Mouse (Mus musculus): ENCODE results near the gene Dusp6.

DNA sequence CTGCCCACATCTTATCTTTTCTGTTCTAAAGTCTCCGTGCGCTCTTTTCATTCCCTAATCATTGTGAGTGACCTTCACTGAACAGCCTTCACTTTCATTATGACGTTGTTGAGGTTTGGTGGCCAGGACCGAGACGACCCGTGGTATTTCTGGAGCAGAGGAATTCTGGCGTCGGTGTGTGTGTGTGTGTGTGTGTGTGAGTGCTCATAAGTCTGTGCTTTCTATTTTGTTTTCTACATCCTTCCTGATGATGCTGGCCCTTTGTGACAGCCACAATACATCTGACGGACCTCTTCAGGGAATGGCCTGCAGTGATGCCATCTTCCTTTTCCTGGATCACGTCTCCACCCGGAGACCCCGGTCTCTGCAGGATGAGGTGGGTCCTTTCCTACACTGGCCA, 11.6 kb downstream of the Dusp6 start:
- TF ChIP-seq CTCF (IDR thresholded peaks at IDR 0.05; ENCODE audit: extremely low read depth, insufficient read depth, insufficient read length, insufficient replicate concordance) (no peak), POLR2A (IDR thresholded peaks at IDR 0.05; ENCODE audit: low read depth, low read length) (no peak)
